Mouse (Mus musculus) bone marrow, adult 2 months (tissue): ENCODE data around the gene Apoc1.

Source experiments
- CTCF ChIP-seq: fragments of 200-500 bp; IDR thresholded peaks from 2 replicates; pipeline ENCODE4 v1.5.1; 2011; ENCODE audit warnings: low read length, control low read depth; ENCODE audit not compliant: control insufficient read depth, insufficient read depth
- POLR2A ChIP-seq: fragments of 200-500 bp; IDR thresholded peaks from 2 replicates; pipeline ENCODE4 v1.6.1; 2011; ENCODE audit warnings: low read depth, mild to moderate bottlenecking, control low read depth, low read length, borderline replicate concordance; ENCODE audit not compliant: control insufficient read depth

DNA sequence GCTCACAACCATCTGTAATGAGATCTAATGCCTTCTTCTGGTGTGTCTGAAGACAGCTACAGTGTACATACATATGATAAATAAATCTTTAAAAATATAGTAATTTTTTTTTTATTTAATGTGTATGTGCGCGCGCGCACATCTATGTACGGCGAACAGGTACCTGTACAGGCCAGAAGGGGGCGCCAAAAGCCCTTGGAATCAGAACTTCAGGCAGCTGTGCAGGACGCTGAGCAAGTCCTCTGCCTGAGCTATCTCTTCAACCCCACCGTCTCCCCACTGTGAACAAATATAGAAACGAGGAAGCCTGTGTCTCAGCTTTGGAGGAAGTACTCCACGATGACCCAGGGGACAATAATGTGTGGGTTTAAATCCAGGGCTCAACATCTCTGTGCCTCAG lies 47.8 kb upstream of the Apoc1 start:
- TF ChIP-seq POLR2A (no peak), CTCF (peak; percentile 23; the same call in 1 of the 2 replicates)
